Mouse (Mus musculus) spleen, adult 2 months (tissue): ENCODE measurements around the gene Cdkn2aip. TPM values are rescaled to one million over a fixed set of nuclear protein-coding genes. Genes with fewer than 3 reads are reported as not detected.

ENCODE experiments used
- DNase-seq, 2 experiments: peaks; one replicate each; pipeline versions ENCODE4 v3.0.0 to v3.0.0-alpha.2; 2012 to 2021; ENCODE audit warnings: low spot score in 2 of 2, low read depth in 1 of 2
- H3K27ac ChIP-seq: fragments of 200-500 bp; 2 replicates; pipeline ENCODE4 v1.5.1; 2012; ENCODE audit warnings: low read length, inconsistent platforms; ENCODE audit not compliant: insufficient read depth
- H3K27me3 ChIP-seq: fragments of 200-500 bp; 2 replicates; pipeline ENCODE4 v1.6.1; 2012; ENCODE audit warnings: mild to moderate bottlenecking, moderate library complexity, low read length, inconsistent platforms; ENCODE audit not compliant: control insufficient read depth, insufficient read depth
- H3K36me3 ChIP-seq: fragments of 200-500 bp; 2 replicates; pipeline ENCODE4 v1.6.1; 2012; ENCODE audit warnings: mild to moderate bottlenecking, low read length, inconsistent platforms; ENCODE audit not compliant: control insufficient read depth, insufficient read depth
- H3K4me1 ChIP-seq: fragments of 200-500 bp; 2 replicates; pipeline ENCODE4 v1.6.1; 2011; ENCODE audit warnings: inconsistent platforms; ENCODE audit not compliant: control insufficient read depth, insufficient read depth, insufficient read length
- H3K4me3 ChIP-seq: fragments of 200-500 bp; 2 replicates; pipeline ENCODE4 v1.5.1; 2011; ENCODE audit warnings: mild to moderate bottlenecking, inconsistent platforms; ENCODE audit not compliant: insufficient read depth, insufficient read length; ENCODE audit errors: extremely low read depth
- CTCF ChIP-seq: fragments of 200-500 bp; IDR thresholded peaks from 2 replicates; pipeline ENCODE4 v1.5.1; 2011; ENCODE audit warnings: mild to moderate bottlenecking, inconsistent platforms; ENCODE audit not compliant: insufficient read depth, insufficient read length, insufficient replicate concordance; ENCODE audit errors: extremely low read depth
- POLR2A ChIP-seq: fragments of 200-500 bp; IDR thresholded peaks from 2 replicates; pipeline ENCODE4 v1.6.1; 2011; ENCODE audit warnings: low read depth, low read length, inconsistent platforms
- WGBS: fragments of 180-500 bp; shearing (Covaris S2); methylation state at CpG from one replicate; pipeline ENCODE4 v1.1.7; 2018; 5-methylcytosine and 5-hydroxymethylcytosine counted together
- polyA plus RNA-seq: library from polyadenylated mRNA; depleted of rRNA; stranded (reverse); fragments of >200 nt; gene quantifications from 2 replicates; pipeline ENCODE4 v1.2.3, GENCODE M21; 2012; rRNA removed

Gene Cdkn2aip
- polyA plus RNA-seq: 11.2 and 21.8 TPM in 2 replicates

GRCm38 (mm10) chr8:47713761-47714745, at the start of gene Cdkn2aip:
Gene Cdkn2aip (minus strand): TSS chr8:47713932.
- WGBS: under 1% methylated on average over 109 of the region's 114 CpGs
- no peak for TF ChIP-seq CTCF
- TF ChIP-seq POLR2A: peak; percentile 68
- Histone ChIP-seq H3K27me3 (no peaks in the 10 kb centered on the region), H3K4me3 (peak within 1 kb of the TSS; percentile 98), H3K36me3 (peaks cover 10% of the 10 kb centered on the region; the same call in 1 of the 2 replicates), H3K27ac (peak within 1 kb of the TSS; percentile 99), H3K4me1 (peaks cover 2% of the 10 kb centered on the region; the same call in 1 of the 2 replicates)
- DNase-seq: peak; percentile 92 to 93

DNA sequence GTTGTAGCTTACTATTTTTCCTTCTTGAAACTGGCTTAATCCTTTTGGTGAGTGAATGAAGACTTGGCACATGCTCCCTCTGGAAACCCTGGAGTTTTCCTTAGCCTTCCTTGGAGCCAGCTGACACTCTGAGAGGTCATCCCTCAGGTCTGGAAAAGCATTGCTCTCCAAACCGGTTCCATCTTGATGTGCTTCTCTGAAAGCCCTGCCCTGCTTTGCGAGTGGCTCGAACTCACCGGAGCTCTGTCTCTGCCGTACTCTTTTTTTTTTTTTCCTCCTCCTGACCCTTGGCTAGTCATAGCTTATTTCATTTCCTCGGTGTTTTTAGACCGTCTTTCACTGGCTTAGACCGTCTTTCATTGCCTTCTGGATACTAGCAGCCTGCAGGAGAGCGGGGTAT, 49.5 kb upstream of the Cdkn2aip start:
- Histone ChIP-seq H3K4me3 (no peak overlapping the region), H3K36me3 (no peaks in the 10 kb centered on the region), H3K4me1 (no peaks in the 10 kb centered on the region), H3K27ac (no peak overlapping the region), H3K27me3 (no peaks in the 10 kb centered on the region)
- WGBS: 73% methylated on average over 9 of the region's 9 CpGs
- DNase-seq: no peak
- TF ChIP-seq CTCF (no peak), POLR2A (no peak)

- 81% methylated on average over 11 of the region's 11 CpGs for WGBS
- H3K27me3 ChIP-seq: no peaks in the 10 kb centered on the region
- H3K4me1 ChIP-seq: no peaks in the 10 kb centered on the region
- no peak overlapping the region for H3K27ac ChIP-seq
- no peak for TF ChIP-seq CTCF
- TF ChIP-seq POLR2A: no peak
- H3K4me3 ChIP-seq: no peak overlapping the region
- DNase-seq: no peak
- H3K36me3 ChIP-seq: no peaks in the 10 kb centered on the region
Observed at GRCm38 (mm10) chr8:47760685-47761084, 47.0 kb upstream of the Cdkn2aip start.

DNA sequence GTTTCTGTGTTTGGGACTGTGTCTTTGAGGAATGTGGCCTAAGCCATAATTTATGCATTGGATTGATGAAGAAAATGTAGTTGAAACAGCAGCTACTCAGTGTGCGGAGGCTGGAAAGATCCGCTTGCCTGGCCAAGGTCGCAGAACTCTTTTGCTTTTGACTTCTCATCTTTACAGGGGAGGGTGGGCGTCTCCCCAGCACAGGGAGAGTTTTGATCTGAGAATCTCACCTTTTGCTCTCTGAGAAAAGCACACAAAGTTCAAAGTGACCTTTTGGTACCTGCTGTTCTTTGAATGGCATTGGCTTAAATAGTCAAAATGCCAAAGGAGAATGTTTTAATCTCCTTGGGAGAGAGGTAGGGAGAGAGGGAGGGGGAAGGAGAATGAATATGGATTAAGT, 46.5 kb upstream of the Cdkn2aip start:
- Histone ChIP-seq H3K27me3 (no peaks in the 10 kb centered on the region), H3K27ac (no peak overlapping the region), H3K4me3 (no peak overlapping the region), H3K4me1 (no peaks in the 10 kb centered on the region), H3K36me3 (no peaks in the 10 kb centered on the region)
- 92% methylated on average over 4 of the region's 4 CpGs for WGBS
- no peak for DNase-seq
- no peak for TF ChIP-seq POLR2A
- no peak for TF ChIP-seq CTCF

DNA sequence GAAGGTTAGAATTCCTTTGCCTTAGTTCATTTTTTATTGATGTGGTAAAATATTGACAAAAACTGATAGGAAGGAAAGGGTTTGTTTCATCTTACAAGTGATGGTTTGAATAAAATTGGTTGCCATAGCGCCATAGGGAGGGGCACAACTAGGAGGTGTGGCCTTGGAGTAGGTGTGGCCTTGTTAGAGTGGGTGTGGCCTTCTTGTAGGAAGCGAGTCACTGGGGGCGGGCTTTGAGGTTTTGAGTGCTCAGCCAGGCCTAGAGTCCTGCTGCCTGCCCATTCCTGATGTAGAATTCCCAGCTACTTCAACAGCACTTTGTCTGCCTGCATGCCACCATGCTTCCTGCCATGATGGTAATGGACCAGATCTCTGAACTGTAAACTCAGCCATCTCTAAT, 39.4 kb upstream of the Cdkn2aip start:
- H3K4me3 ChIP-seq: no peak overlapping the region
- TF ChIP-seq CTCF (no peak), POLR2A (no peak)
- no peak for DNase-seq
- H3K4me1 ChIP-seq: no peaks in the 10 kb centered on the region
- H3K27ac ChIP-seq: no peak overlapping the region
- no peaks in the 10 kb centered on the region for H3K27me3 ChIP-seq
- WGBS: 89% methylated on average over 3 of the region's 3 CpGs
- H3K36me3 ChIP-seq: no peaks in the 10 kb centered on the region

DNA sequence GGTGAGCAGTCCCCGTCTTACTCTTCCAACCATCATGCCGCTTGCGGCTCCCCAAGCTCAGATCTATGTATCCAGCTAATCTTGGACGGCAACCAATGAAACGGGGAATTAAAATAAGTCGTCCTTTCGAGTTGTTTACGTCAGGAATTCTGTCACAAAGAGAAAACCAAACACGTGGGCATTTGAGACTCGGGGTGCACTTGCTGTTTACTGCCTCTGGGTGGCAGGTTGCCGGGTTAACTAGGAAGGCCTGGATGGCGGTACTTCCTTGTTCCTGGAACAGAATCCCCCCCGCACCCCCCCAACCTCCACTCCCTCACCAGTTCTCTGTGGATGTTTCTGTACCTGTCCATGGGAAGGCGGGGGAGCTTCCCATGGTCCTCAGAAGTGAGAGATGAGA, 36.4 kb upstream of the Cdkn2aip start:
- no peaks in the 10 kb centered on the region for H3K27me3 ChIP-seq
- H3K36me3 ChIP-seq: no peaks in the 10 kb centered on the region
- DNase-seq: no peak
- WGBS: 72% methylated on average over 14 of the region's 14 CpGs
- H3K4me3 ChIP-seq: no peak overlapping the region
- no peak for TF ChIP-seq POLR2A
- no peak for TF ChIP-seq CTCF
- H3K4me1 ChIP-seq: no peaks in the 10 kb centered on the region
- no peak overlapping the region for H3K27ac ChIP-seq

DNA sequence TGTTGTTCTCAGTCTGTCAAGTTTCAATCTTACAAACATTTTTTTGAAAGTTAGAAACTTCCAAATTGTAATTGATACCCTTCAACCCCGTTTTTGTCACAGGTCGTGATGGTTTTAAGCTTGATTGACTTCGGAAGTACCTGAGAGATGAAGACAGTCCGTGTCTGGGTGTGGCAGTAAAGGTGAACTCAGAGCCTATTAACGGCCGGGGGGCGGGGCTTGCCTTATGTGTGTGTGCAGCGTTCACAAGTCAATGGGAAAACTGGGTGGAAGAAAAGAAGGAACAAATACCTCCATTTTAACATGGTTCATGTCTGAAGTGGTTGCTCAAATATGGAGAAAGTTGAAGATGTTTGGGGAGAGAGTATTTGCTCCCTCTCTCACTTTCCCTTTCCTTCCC, 35.8 kb upstream of the Cdkn2aip start:
- no peak for TF ChIP-seq CTCF
- TF ChIP-seq POLR2A: no peak
- 80% methylated on average over 8 of the region's 8 CpGs for WGBS
- DNase-seq: no peak
- Histone ChIP-seq H3K36me3 (no peaks in the 10 kb centered on the region), H3K4me1 (no peaks in the 10 kb centered on the region), H3K27me3 (no peaks in the 10 kb centered on the region), H3K4me3 (no peak overlapping the region), H3K27ac (no peak overlapping the region)
